Mouse (Mus musculus): Measurements from ENCODE around the gene Sipa1.

The Sipa1 gene

GRCm38 (mm10) chr19:5609547-5610404, 53.7 kb downstream of the Sipa1 start, which contains the start of gene Kat5:
Kat5 (minus strand) TSS chr19:5610237.
- peak; percentile 91 for DNase-seq (ENCODE audit: low read depth, low spot score)
- Histone ChIP-seq H3K36me3 (ENCODE audit: control insufficient read depth, insufficient read depth, low read length, poor library complexity, severe bottlenecking) (peaks cover 17% of the 10 kb centered on the region), H3K27me3 (ENCODE audit: control insufficient read depth, insufficient read depth, low read length, poor library complexity, severe bottlenecking) (no peaks in the 10 kb centered on the region)

- DNase-seq (ENCODE audit: low read depth, low spot score): no peak
- Histone ChIP-seq H3K27me3 (ENCODE audit: control insufficient read depth, insufficient read depth, low read length, poor library complexity, severe bottlenecking) (no peaks in the 10 kb centered on the region), H3K36me3 (ENCODE audit: control insufficient read depth, insufficient read depth, low read length, poor library complexity, severe bottlenecking) (peaks cover 17% of the 10 kb centered on the region)
Measured at GRCm38 (mm10) chr19:5609171-5609546, 54.3 kb downstream of the Sipa1 start.

GRCm38 (mm10) chr19:5608707-5609106, 54.8 kb downstream of the Sipa1 start:
- H3K36me3 ChIP-seq (ENCODE audit: control insufficient read depth, insufficient read depth, low read length, poor library complexity, severe bottlenecking): peaks cover 17% of the 10 kb centered on the region
- no peaks in the 10 kb centered on the region for H3K27me3 ChIP-seq (ENCODE audit: control insufficient read depth, insufficient read depth, low read length, poor library complexity, severe bottlenecking)
- DNase-seq (ENCODE audit: low read depth, low spot score): no peak

GRCm38 (mm10) chr19:5607705-5608410, 55.6 kb downstream of the Sipa1 start:
- H3K36me3 ChIP-seq (ENCODE audit: control insufficient read depth, insufficient read depth, low read length, poor library complexity, severe bottlenecking): peaks cover 17% of the 10 kb centered on the region
- no peak for DNase-seq (ENCODE audit: low read depth, low spot score)
- H3K27me3 ChIP-seq (ENCODE audit: control insufficient read depth, insufficient read depth, low read length, poor library complexity, severe bottlenecking): no peaks in the 10 kb centered on the region

GRCm38 (mm10) chr19:5606196-5606595, 57.3 kb downstream of the Sipa1 start:
- DNase-seq (ENCODE audit: low read depth, low spot score): no peak
- Histone ChIP-seq H3K36me3 (ENCODE audit: control insufficient read depth, insufficient read depth, low read length, poor library complexity, severe bottlenecking) (peaks cover 17% of the 10 kb centered on the region), H3K27me3 (ENCODE audit: control insufficient read depth, insufficient read depth, low read length, poor library complexity, severe bottlenecking) (no peaks in the 10 kb centered on the region)

- H3K27me3 ChIP-seq (ENCODE audit: control insufficient read depth, insufficient read depth, low read length, poor library complexity, severe bottlenecking): no peaks in the 10 kb centered on the region
- peaks cover 17% of the 10 kb centered on the region for H3K36me3 ChIP-seq (ENCODE audit: control insufficient read depth, insufficient read depth, low read length, poor library complexity, severe bottlenecking)
- DNase-seq (ENCODE audit: low read depth, low spot score): no peak
Measured at GRCm38 (mm10) chr19:5605126-5605525, 58.4 kb downstream of the Sipa1 start.

GRCm38 (mm10) chr19:5603664-5604063, 59.8 kb downstream of the Sipa1 start:
- no peaks in the 10 kb centered on the region for H3K27me3 ChIP-seq (ENCODE audit: control insufficient read depth, insufficient read depth, low read length, poor library complexity, severe bottlenecking)
- peaks cover 17% of the 10 kb centered on the region for H3K36me3 ChIP-seq (ENCODE audit: control insufficient read depth, insufficient read depth, low read length, poor library complexity, severe bottlenecking)
- no peak for DNase-seq (ENCODE audit: low read depth, low spot score)

- Histone ChIP-seq H3K27me3 (ENCODE audit: control insufficient read depth, insufficient read depth, low read length, poor library complexity, severe bottlenecking) (no peaks in the 10 kb centered on the region), H3K36me3 (ENCODE audit: control insufficient read depth, insufficient read depth, low read length, poor library complexity, severe bottlenecking) (peaks cover 6% of the 10 kb centered on the region)
- peak; percentile 86 for DNase-seq (ENCODE audit: low read depth, low spot score)
Measured at GRCm38 (mm10) chr19:5601752-5602541, 61.6 kb downstream of the Sipa1 start, which contains the start of gene Rnaseh2c. Rnaseh2c (plus strand) TSS chr19:5601873.
